Mouse (Mus musculus): ENCODE data around the gene Ankib1. TPM values are rescaled to one million over a fixed set of nuclear protein-coding genes. Genes with fewer than 3 reads are reported as not detected.
"Not testable (repeated sequence)": the region's sequence is repeated elsewhere in the genome, so short reads cannot be mapped to it uniquely, and the experiment has no call there.

Gene Ankib1
- total RNA-seq, 4 experiments from 2014 or later = 114 to 143 (median 129) TPM

GRCm38 (mm10) chr5:3725491-3725890 is 77.2 kb downstream of the Ankib1 start:
- no peak for DNase-seq (ENCODE audit: low spot score in 2 of 2)

- no peak for DNase-seq (ENCODE audit: low spot score in 2 of 2)
Measured at GRCm38 (mm10) chr5:3723415-3723814, 79.3 kb downstream of the Ankib1 start.

- DNase-seq (ENCODE audit: low spot score in 2 of 2) = no peak
Measured at GRCm38 (mm10) chr5:3722873-3723272, 79.9 kb downstream of the Ankib1 start.

GRCm38 (mm10) chr5:3719371-3719770 is 83.4 kb downstream of the Ankib1 start:
- DNase-seq (ENCODE audit: low spot score in 2 of 2) = no peak

- DNase-seq (ENCODE audit: low spot score in 2 of 2) = no peak
Measured at GRCm38 (mm10) chr5:3715800-3716199, 86.9 kb downstream of the Ankib1 start.

- no peak for DNase-seq (ENCODE audit: low spot score in 2 of 2)
Measured at GRCm38 (mm10) chr5:3702180-3702579, 100.5 kb downstream of the Ankib1 start.

GRCm38 (mm10) chr5:3700025-3700424 is 102.7 kb downstream of the Ankib1 start:
- DNase-seq (ENCODE audit: low spot score in 2 of 2) = no peak

- DNase-seq (ENCODE audit: low spot score in 2 of 2) = no peak
Measured at GRCm38 (mm10) chr5:3696031-3696430, 106.7 kb downstream of the Ankib1 start.

GRCm38 (mm10) chr5:3695191-3695590 is 107.5 kb downstream of the Ankib1 start:
- no peak for DNase-seq (ENCODE audit: low spot score in 2 of 2)

- DNase-seq (ENCODE audit: low spot score in 2 of 2) = no peak
Measured at GRCm38 (mm10) chr5:3692956-3693355, 109.8 kb downstream of the Ankib1 start.

GRCm38 (mm10) chr5:3691283-3691682 is 111.4 kb downstream of the Ankib1 start:
- DNase-seq (ENCODE audit: low spot score in 2 of 2) = no peak

GRCm38 (mm10) chr5:3688298-3688697 is 114.4 kb downstream of the Ankib1 start:
- DNase-seq (ENCODE audit: low spot score in 2 of 2) = no peak

GRCm38 (mm10) chr5:3669938-3670554 is 132.7 kb downstream of the Ankib1 start:
- no peak for DNase-seq (ENCODE audit: low spot score in 2 of 2)

GRCm38 (mm10) chr5:3666585-3666984 is 136.1 kb downstream of the Ankib1 start:
- DNase-seq (ENCODE audit: low spot score in 2 of 2) = no peak

GRCm38 (mm10) chr5:3665225-3665624 is 137.5 kb downstream of the Ankib1 start:
- DNase-seq (ENCODE audit: low spot score in 2 of 2) = no peak

GRCm38 (mm10) chr5:3657085-3657484 is 145.6 kb downstream of the Ankib1 start, which contains the start of gene Gatad1:
Gatad1 (minus strand) TSS chr5:3657185.
- no peak for DNase-seq (ENCODE audit: low spot score in 2 of 2)

GRCm38 (mm10) chr5:3653801-3654200 is 148.9 kb downstream of the Ankib1 start:
- no peak for DNase-seq (ENCODE audit: low spot score in 2 of 2)

- not testable (repeated sequence) for DNase-seq (ENCODE audit: low spot score in 2 of 2)
Measured at GRCm38 (mm10) chr5:3652903-3653575, 149.7 kb downstream of the Ankib1 start.

- no peak for DNase-seq (ENCODE audit: low spot score in 2 of 2)
Measured at GRCm38 (mm10) chr5:3651621-3652020, 151.1 kb downstream of the Ankib1 start.

GRCm38 (mm10) chr5:3650881-3651280 is 151.8 kb downstream of the Ankib1 start, which contains the start of gene Tmbim7:
Tmbim7 (plus strand) TSS chr5:3651181.
- no peak for DNase-seq (ENCODE audit: low spot score in 2 of 2)

GRCm38 (mm10) chr5:3648849-3649210 is 153.9 kb downstream of the Ankib1 start:
- DNase-seq (ENCODE audit: low spot score in 2 of 2) = no peak

GRCm38 (mm10) chr5:3648206-3648848 is 154.4 kb downstream of the Ankib1 start:
- DNase-seq (ENCODE audit: low spot score in 2 of 2) = no peak

GRCm38 (mm10) chr5:3647708-3648121 is 155.0 kb downstream of the Ankib1 start:
- DNase-seq (ENCODE audit: low spot score in 2 of 2) = peak; percentile 39 to 87

Data from left cerebral cortex, adult 8-10 months (tissue).